Mouse (Mus musculus) brain, embryonic 14.5 days (tissue): Measurements from ENCODE around the gene Pip5k1c.

Source experiments
- CTCF ChIP-seq: fragments of 200-500 bp; IDR thresholded peaks from 2 replicates; pipeline ENCODE4 v1.5.1; 2012; ENCODE audit warnings: inconsistent platforms, mild to moderate bottlenecking, moderate library complexity, borderline replicate concordance; ENCODE audit not compliant: insufficient read depth, insufficient read length; ENCODE audit errors: extremely low read depth
- POLR2A ChIP-seq: fragments of 200-500 bp; IDR thresholded peaks from 2 replicates; pipeline ENCODE4 v1.6.1; 2012; ENCODE audit warnings: mild to moderate bottlenecking, inconsistent platforms, borderline replicate concordance; ENCODE audit not compliant: poor library complexity, insufficient read depth, insufficient read length, severe bottlenecking; ENCODE audit errors: extremely low read depth

- TF ChIP-seq POLR2A (no peak), CTCF (no peak)
Measured at GRCm38 (mm10) chr10:81301321-81301720, 8.6 kb downstream of the Pip5k1c start.
